Mouse (Mus musculus) hindbrain, embryonic 11.5 days (tissue): ENCODE results near the gene Bmx. TPM values are rescaled to one million over a fixed set of nuclear protein-coding genes. Genes with fewer than 3 reads are reported as not detected.

Experiments used
- ATAC-seq: fragments of 200-750 bp; cut with Nextera tagmentation; 2 replicates; pipeline ENCODE4 v1.8.0; 2017; ENCODE audit warnings: mild to moderate bottlenecking, moderate TSS enrichment, moderate library complexity; ENCODE audit not compliant: low FRiP score
- DNase-seq: peaks from one replicate; pipeline ENCODE4 v3.0.0-alpha.2; 2015; ENCODE audit warnings: low spot score
- H3K27ac ChIP-seq: fragments of 300-500 bp; sonication (generic); 2 replicates; pipeline ENCODE4 v1.5.1; 2014; ENCODE audit warnings: mild to moderate bottlenecking, low read depth, low read length
- H3K27me3 ChIP-seq: fragments of 300-500 bp; sonication (generic); 2 replicates; pipeline ENCODE4 v1.6.1; 2014; ENCODE audit warnings: mild to moderate bottlenecking, low read length, moderate library complexity, mixed read lengths; ENCODE audit not compliant: control insufficient read depth, insufficient read depth
- H3K36me3 ChIP-seq: fragments of 300-500 bp; sonication (generic); 2 replicates; pipeline ENCODE4 v1.6.1; 2014; ENCODE audit warnings: mild to moderate bottlenecking, low read length, moderate library complexity, mixed read lengths; ENCODE audit not compliant: control insufficient read depth, insufficient read depth
- H3K4me1 ChIP-seq: fragments of 300-500 bp; sonication (generic); replicated peaks from 2 replicates; pipeline ENCODE4 v1.6.1; 2014; ENCODE audit warnings: low read length, mixed read lengths; ENCODE audit not compliant: control insufficient read depth, insufficient read depth
- H3K4me2 ChIP-seq: fragments of 300-500 bp; sonication (generic); replicated peaks from 2 replicates; pipeline ENCODE4 v1.6.1; 2014; ENCODE audit warnings: mild to moderate bottlenecking, low read depth, low read length
- H3K4me3 ChIP-seq: fragments of 300-500 bp; sonication (generic); 2 replicates; pipeline ENCODE4 v1.5.1; 2014; ENCODE audit warnings: low read depth, low read length
- H3K9ac ChIP-seq: fragments of 300-500 bp; sonication (generic); 2 replicates; pipeline ENCODE4 v1.6.1; 2014; ENCODE audit warnings: low read depth, low read length
- H3K9me3 ChIP-seq: fragments of 300-500 bp; sonication (generic); 2 replicates; pipeline ENCODE4 v1.6.1; 2016; ENCODE audit warnings: low read length; ENCODE audit not compliant: control insufficient read depth
- WGBS: fragments of 180-500 bp; shearing (Covaris S2); extraction: QIAGEN DNeasy Blood & Tissue Kit; methylation state at CpG from one replicate; pipeline ENCODE4 v1.1.7; 2014; 5-methylcytosine and 5-hydroxymethylcytosine counted together
- polyA plus RNA-seq: library from polyadenylated mRNA; unstranded; fragments of >200 nt; fragmentation: Nextera tagmentation; extraction: Ambion mirVana; gene quantifications from 2 replicates; pipeline ENCODE4 v1.2.1, GENCODE M21; 2014

The Bmx gene
- polyA plus RNA-seq, 1 experiment from 2014 or later = 0.17 TPM

GRCm38 (mm10) chrX:164164681-164165080 is 93.3 kb downstream of the Bmx start:
- ATAC-seq = no peak
- Histone ChIP-seq H3K9me3 (no peaks in the 10 kb centered on the region), H3K36me3 (no peaks in the 10 kb centered on the region), H3K4me1 (no peaks in the 10 kb centered on the region), H3K4me3 (no peak overlapping the region), H3K27me3 (0 out of 2 replicates have a peak, but pooled peaks cover 2% of the 10 kb centered on the region), H3K4me2 (no peak overlapping the region), H3K27ac (no peak overlapping the region), H3K9ac (no peak overlapping the region)
- DNase-seq = no peak
- 92% methylated on average over 1 of the region's 1 CpGs for whole genome bisulfite sequencing

- ATAC-seq (no peak), DNase-seq (no peak)
- H3K27ac ChIP-seq = no peak overlapping the region
- no peaks in the 10 kb centered on the region for H3K4me1 ChIP-seq
- no peak overlapping the region for H3K4me2 ChIP-seq
- H3K4me3 ChIP-seq = no peak overlapping the region
- H3K27me3 ChIP-seq = peaks cover 2% of the 10 kb centered on the region; the same call in 1 of the 2 replicates
- no peaks in the 10 kb centered on the region for H3K9me3 ChIP-seq
- no peaks in the 10 kb centered on the region for H3K36me3 ChIP-seq
- H3K9ac ChIP-seq = no peak overlapping the region
- 82% methylated on average over 5 of the region's 5 CpGs for WGBS
These were observed 103.4 kb downstream of the Bmx start for GRCm38 (mm10) chrX:164154594-164154993.

GRCm38 (mm10) chrX:164153606-164154005 is 104.4 kb downstream of the Bmx start:
- no peak overlapping the region for H3K27ac ChIP-seq
- no peaks in the 10 kb centered on the region for H3K36me3 ChIP-seq
- H3K4me1 ChIP-seq = no peaks in the 10 kb centered on the region
- DNase-seq = no peak
- H3K9me3 ChIP-seq = no peaks in the 10 kb centered on the region
- no peak overlapping the region for H3K4me3 ChIP-seq
- no peak overlapping the region for H3K4me2 ChIP-seq
- H3K9ac ChIP-seq = no peak overlapping the region
- no peak for ATAC-seq
- peaks cover 2% of the 10 kb centered on the region; the same call in 1 of the 2 replicates for H3K27me3 ChIP-seq

GRCm38 (mm10) chrX:164152703-164153102 is 105.3 kb downstream of the Bmx start:
- Histone ChIP-seq H3K36me3 (no peaks in the 10 kb centered on the region), H3K4me1 (no peaks in the 10 kb centered on the region), H3K9me3 (no peaks in the 10 kb centered on the region), H3K27me3 (peaks cover 2% of the 10 kb centered on the region; the same call in 1 of the 2 replicates), H3K4me2 (no peak overlapping the region), H3K27ac (no peak overlapping the region), H3K4me3 (no peak overlapping the region), H3K9ac (no peak overlapping the region)
- ATAC-seq (no peak), DNase-seq (no peak)
- WGBS = 73% methylated on average over 2 of the region's 2 CpGs

- H3K9ac ChIP-seq = no peak overlapping the region
- H3K4me1 ChIP-seq = no peaks in the 10 kb centered on the region
- H3K9me3 ChIP-seq = no peaks in the 10 kb centered on the region
- H3K4me2 ChIP-seq = no peak overlapping the region
- H3K27me3 ChIP-seq = no peaks in the 10 kb centered on the region
- H3K27ac ChIP-seq = no peak overlapping the region
- ATAC-seq = no peak
- DNase-seq = no peak
- WGBS = 92% methylated on average over 6 of the region's 6 CpGs
- H3K4me3 ChIP-seq = no peak overlapping the region
- H3K36me3 ChIP-seq = no peaks in the 10 kb centered on the region
These were observed 112.3 kb downstream of the Bmx start for GRCm38 (mm10) chrX:164145463-164146250.

Other genes starting within 250 kb of the Bmx start
- 0.23 and 0.46 TPM in 2 replicates for gene Car5b, start 230.2 kb downstream of the Bmx start, polyA plus RNA-seq
- 39.7 and 43.5 TPM in 2 replicates for gene Siah1b, start 181.7 kb downstream of the Bmx start, polyA plus RNA-seq
- 0.43 and 1.0 TPM in 2 replicates for gene Cltrn, start 169.4 kb downstream of the Bmx start, polyA plus RNA-seq
- 0.22 and 0.88 TPM in 2 replicates for gene Ace2, start 118.9 kb downstream of the Bmx start, polyA plus RNA-seq
- 6.9 and 7.2 TPM in 2 replicates for gene Pir, start 11.2 kb upstream of the Bmx start, polyA plus RNA-seq
- gene Vegfd, start 115.2 kb upstream of the Bmx start, polyA plus RNA-seq = 1.1 and 1.6 TPM in 2 replicates
- gene Piga, start 161.6 kb upstream of the Bmx start, polyA plus RNA-seq = 14.2 and 14.3 TPM in 2 replicates
- gene Asb11, start 178.8 kb upstream of the Bmx start, polyA plus RNA-seq = not detected in 2 replicates
- 0.86 and 1.1 TPM in 2 replicates for gene Asb9, start 248.1 kb upstream of the Bmx start, polyA plus RNA-seq